Mouse (Mus musculus) liver, adult 2 months (tissue): Measurements from ENCODE around the gene Tenm2.

Source experiments
- CTCF ChIP-seq: fragments of 200-500 bp; IDR thresholded peaks from 2 replicates; pipeline ENCODE4 v1.5.1; 2011; ENCODE audit warnings: low read depth, low read length, control low read depth
- POLR2A ChIP-seq: fragments of 200-500 bp; IDR thresholded peaks from 2 replicates; pipeline ENCODE4 v1.6.1; 2011; ENCODE audit warnings: low read length, control low read depth; ENCODE audit not compliant: insufficient read depth; ENCODE audit errors: extremely low read depth

DNA sequence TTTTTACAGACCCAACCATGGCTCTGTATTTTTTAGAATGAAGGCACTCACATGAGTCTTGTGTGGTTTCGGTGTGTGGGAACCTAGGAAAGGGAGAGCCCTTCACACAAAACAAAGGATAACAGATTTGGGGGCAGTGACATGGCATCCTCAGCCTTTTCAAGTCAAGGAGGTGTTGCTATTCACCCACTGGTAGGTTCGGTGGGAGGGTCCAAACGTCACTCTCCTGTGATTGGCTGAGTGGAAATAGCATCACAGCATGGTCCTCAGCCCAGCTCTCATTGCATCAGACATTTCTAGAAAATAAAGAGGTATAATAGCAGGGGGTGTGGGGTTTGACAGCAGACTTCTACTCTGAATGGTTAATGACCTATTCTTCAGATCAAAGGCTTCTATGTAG, 534.8 kb downstream of the Tenm2 start:
- TF ChIP-seq CTCF (no peak), POLR2A (no peak)
